ENCODE assay signal across 21 mouse cellular contexts in genomic region chr10:17382990-17383389, GRCm38 (mm10).
DNase-seq lines count a peak whose midpoint lies in the region; ATAC-seq and TF ChIP-seq lines count a peak whose summit lies in the region.
"Had no signal": no experiment of that assay in that cellular context is flagged by ENCODE, and none has a peak within 500 bp of the region (broad histone marks: within the 10 kb centered on the region; RNA-seq: fewer than 3 reads in every experiment).

No protein-coding gene starts in this region.

- CTCF ChIA-PET in Patski (lab: Charles Lee), result interaction anchor here (1.2 kb wide), 1 partner anchor 12 kb away, joined by 5 read pairs; no protein-coding TSS in a partner anchor

- in situ Hi-C loops in Patski (cut with MboI; ENCODE audit: low pct_unique_long_range_greater_than_20kb), result no loop called here

- H3K36me3 ChIP-seq in midbrain, embryonic 11.5 days (ENCODE audit: control insufficient read depth, insufficient read depth, low read length), result no peaks in the 10 kb centered on the region
- no peaks in the 10 kb centered on the region for H3K36me3 ChIP-seq in midbrain, embryonic 15.5 days (replicated peaks)
- H3K36me3 ChIP-seq: embryonic facial prominence, embryonic 10.5 days; heart, embryonic 10.5 days; hindbrain, embryonic 13.5 days had no signal

- H3K4me3 ChIP-seq in midbrain, embryonic 11.5 days (ENCODE audit: low read depth, low read length), result no peak overlapping the region
- no peak overlapping the region for H3K4me3 ChIP-seq in midbrain, embryonic 15.5 days
- H3K4me3 ChIP-seq: embryonic facial prominence, embryonic 10.5 days; forebrain, embryonic 13.5 days; heart, embryonic 10.5 days; hindbrain, embryonic 13.5 days had no signal

- peak; percentile 53 for DNase-seq in midbrain, embryonic 11.5 days (ENCODE audit: low spot score, missing footprints)
- DNase-seq in Patski (ENCODE audit: low read depth, low spot score), result peak; percentile 27
- no peak for DNase-seq in cerebellum, postnatal 14 days
- DNase-seq in natural killer cell, adult 2 months (ENCODE audit: low spot score in 2 of 2), result no peak
- DNase-seq in thymus, postnatal 0 days (ENCODE audit: low spot score), result no peak
- DNase-seq: adrenal gland, postnatal 10 days; B cell, adult 2 months; cerebellum, adult 11-12 months; cerebellum, adult 9-10 months; cerebellum, postnatal 36 days; forebrain, postnatal 0 days; gastrocnemius, postnatal 36 days; heart, postnatal 10 days; heart, postnatal 4 days had no signal

- WGBS in midbrain, embryonic 11.5 days, result 90% methylated on average over 6 of the region's 6 CpGs
- WGBS in midbrain, embryonic 15.5 days, result 91% methylated on average over 6 of the region's 6 CpGs

- no peak overlapping the region for H3K4me2 ChIP-seq in midbrain, embryonic 11.5 days
- H3K4me2 ChIP-seq in midbrain, embryonic 15.5 days, result no peak overlapping the region
- H3K4me2 ChIP-seq: forebrain, embryonic 13.5 days; hindbrain, embryonic 13.5 days had no signal

- no peaks in the 10 kb centered on the region for H3K27me3 ChIP-seq in midbrain, embryonic 11.5 days (ENCODE audit: control insufficient read depth, insufficient read depth, low read length)
- H3K27me3 ChIP-seq in midbrain, embryonic 15.5 days (replicated peaks), result no peaks in the 10 kb centered on the region
- no peaks in the 10 kb centered on the region for H3K27me3 ChIP-seq in Patski
- H3K27me3 ChIP-seq: forebrain, embryonic 13.5 days; hindbrain, embryonic 13.5 days had no signal

- no peak overlapping the region for H3K27ac ChIP-seq in midbrain, embryonic 11.5 days (ENCODE audit: low read depth, low read length)
- no peak overlapping the region for H3K27ac ChIP-seq in midbrain, embryonic 15.5 days
- H3K27ac ChIP-seq: embryonic facial prominence, embryonic 10.5 days; forebrain, embryonic 13.5 days; heart, embryonic 10.5 days; hindbrain, embryonic 13.5 days; hindbrain, postnatal 0 days had no signal

- no peaks in the 10 kb centered on the region for H3K4me1 ChIP-seq in midbrain, embryonic 11.5 days (ENCODE audit: control insufficient read depth, insufficient read depth, low read length)
- H3K4me1 ChIP-seq in midbrain, embryonic 15.5 days, result no peaks in the 10 kb centered on the region
- H3K4me1 ChIP-seq: embryonic facial prominence, embryonic 10.5 days; forebrain, embryonic 13.5 days; hindbrain, embryonic 13.5 days had no signal

- H3K9ac ChIP-seq in midbrain, embryonic 11.5 days (ENCODE audit: low read length), result no peak overlapping the region
- no peak overlapping the region for H3K9ac ChIP-seq in midbrain, embryonic 15.5 days
- H3K9ac ChIP-seq: forebrain, embryonic 13.5 days; forebrain, postnatal 0 days; hindbrain, embryonic 13.5 days had no signal

- TF ChIP-seq CTCF in Patski (IDR thresholded peaks at IDR 0.05), result no peak

- ATAC-seq in midbrain, embryonic 11.5 days (ENCODE audit: low FRiP score), result no peak
- ATAC-seq in midbrain, embryonic 15.5 days (replicated peaks), result no peak
- no peak for ATAC-seq in Patski
- peak; percentile 74 for ATAC-seq in megakaryocyte, adult 5-6 weeks (ENCODE audit: poor library complexity, severe bottlenecking)
- ATAC-seq: forebrain, embryonic 13.5 days; forebrain, postnatal 0 days; hindbrain, postnatal 0 days had no signal

- POLR2A ChIA-PET in Patski (lab: Charles Lee), result no interaction called here

- H3K9me3 ChIP-seq in midbrain, embryonic 11.5 days (ENCODE audit: control insufficient read depth, low read length), result no peaks in the 10 kb centered on the region
- no peaks in the 10 kb centered on the region for H3K9me3 ChIP-seq in midbrain, embryonic 15.5 days
- H3K9me3 ChIP-seq: embryonic facial prominence, embryonic 10.5 days; forebrain, embryonic 13.5 days; heart, embryonic 10.5 days; hindbrain, embryonic 13.5 days had no signal

Comparison
In these comparisons a context has a peak if more than half of its experiments do, and no peak if none do; other contexts are left out.
1. DNase-seq: peak in midbrain, embryonic 11.5 days (single experiment) and Patski (single experiment); none in cerebellum, postnatal 14 days (0 of 2), natural killer cell, adult 2 months (0 of 2) and thymus, postnatal 0 days (single experiment).